Mouse (Mus musculus) retina, adult 2 months (tissue): ENCODE data around the gene Pip5kl1.

Source experiments
- DNase-seq: peaks from one replicate; pipeline ENCODE4 v3.0.0-alpha.2; 2012; ENCODE audit warnings: low read depth, low spot score

Pip5kl1 gene

GRCm38 (mm10) chr2:32547964-32548739 is 26.4 kb upstream of the Pip5kl1 start:
- no peak for DNase-seq

DNA sequence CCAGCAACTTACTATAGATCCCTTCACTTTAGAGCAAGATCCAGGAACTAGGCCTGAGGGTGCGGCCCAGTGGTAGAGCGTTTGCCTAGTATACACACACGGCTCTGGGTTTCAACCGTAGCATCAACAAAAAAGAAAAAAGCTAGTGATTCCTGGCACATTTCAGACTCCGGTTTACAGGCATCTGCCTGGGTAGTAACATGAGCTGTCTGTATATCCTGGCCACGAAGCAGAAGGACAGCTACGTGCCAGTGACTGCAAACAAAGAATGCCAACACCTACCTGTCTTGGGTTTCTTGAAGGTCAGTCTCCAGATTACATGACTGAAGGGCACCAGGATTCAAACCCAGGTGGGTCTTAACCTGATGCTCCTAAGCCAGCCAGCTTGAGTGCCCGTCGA is 25.4 kb upstream of the Pip5kl1 start:
- DNase-seq = no peak

DNA sequence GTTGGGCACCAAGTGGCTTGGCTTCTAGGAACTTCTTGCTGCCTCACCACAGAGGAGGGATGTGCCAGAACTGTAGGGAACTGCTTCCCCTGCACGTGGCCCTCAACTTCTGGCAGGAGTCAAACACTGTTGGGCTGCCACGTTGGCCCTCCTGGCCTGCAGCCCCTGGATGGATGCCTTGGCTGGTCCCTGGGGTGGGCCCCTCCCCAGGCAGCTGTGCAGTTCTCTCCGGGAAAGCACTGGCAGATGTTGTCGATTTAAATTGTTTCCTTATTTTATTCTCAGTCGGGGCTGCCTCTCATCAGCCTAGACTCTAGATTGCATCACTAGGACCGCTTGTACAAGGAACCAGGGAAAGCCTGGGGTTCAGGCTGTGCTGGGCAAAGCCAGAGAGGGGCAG is 24.8 kb upstream of the Pip5kl1 start:
- DNase-seq = no peak

- no peak for DNase-seq
Measured at GRCm38 (mm10) chr2:32551236-32551635, 23.4 kb upstream of the Pip5kl1 start.

DNA sequence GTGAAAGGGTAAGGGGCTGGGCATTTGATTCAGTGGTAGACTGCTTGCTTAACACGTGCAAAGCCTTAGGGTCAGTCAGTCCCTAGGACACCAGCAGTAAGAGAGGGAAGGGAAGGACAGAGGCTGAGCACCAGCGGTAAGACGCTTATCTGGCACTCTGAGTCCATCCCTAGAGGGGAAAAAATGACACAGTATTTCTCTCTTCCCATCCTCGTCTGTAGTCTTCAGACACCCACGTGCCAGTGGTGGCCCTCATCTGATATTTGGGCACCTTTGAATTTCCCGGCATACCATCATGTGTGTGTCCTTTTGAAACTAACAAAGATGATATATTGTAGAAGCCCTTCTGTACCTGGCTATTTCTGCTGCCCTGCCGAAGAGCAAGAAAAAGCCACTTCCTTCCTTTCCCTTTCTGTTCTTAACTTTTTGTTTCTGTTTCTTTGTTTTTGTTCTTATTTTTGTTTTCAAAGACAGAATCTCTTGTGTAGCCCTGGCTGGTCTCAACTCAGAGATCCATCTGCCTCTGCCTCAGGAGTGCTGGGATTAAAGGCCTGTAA is 20.9 kb upstream of the Pip5kl1 start:
- no peak for DNase-seq

- no peak for DNase-seq
Measured at GRCm38 (mm10) chr2:32555484-32555883, 19.1 kb upstream of the Pip5kl1 start.

- DNase-seq = no peak
Measured at GRCm38 (mm10) chr2:32556019-32556418, 18.6 kb upstream of the Pip5kl1 start.

DNA sequence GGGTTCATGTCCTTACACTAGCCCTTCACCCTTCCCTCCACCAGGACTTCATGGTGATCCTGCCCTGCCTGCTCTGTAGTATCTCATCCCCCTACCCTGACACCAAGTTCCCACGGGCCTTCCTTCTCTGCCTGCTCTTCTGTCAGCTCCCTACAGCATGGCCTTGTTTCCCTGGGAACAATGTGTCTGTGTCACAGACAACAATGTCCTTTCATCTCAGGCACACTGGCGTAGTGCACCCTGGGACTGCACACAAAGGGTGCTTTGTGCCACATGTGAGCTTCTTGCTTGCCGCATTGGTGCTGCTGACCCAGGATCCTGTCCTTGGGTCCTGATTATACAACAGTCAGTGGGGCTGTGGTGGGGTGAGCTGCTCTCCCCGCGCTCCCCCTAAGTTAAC is 15.0 kb upstream of the Pip5kl1 start:
- no peak for DNase-seq

GRCm38 (mm10) chr2:32566536-32567063 is 8.0 kb upstream of the Pip5kl1 start:
- DNase-seq = no peak

GRCm38 (mm10) chr2:32568149-32568548 is 6.4 kb upstream of the Pip5kl1 start:
- DNase-seq = no peak

GRCm38 (mm10) chr2:32568941-32569340 is 5.7 kb upstream of the Pip5kl1 start:
- DNase-seq = no peak

DNA sequence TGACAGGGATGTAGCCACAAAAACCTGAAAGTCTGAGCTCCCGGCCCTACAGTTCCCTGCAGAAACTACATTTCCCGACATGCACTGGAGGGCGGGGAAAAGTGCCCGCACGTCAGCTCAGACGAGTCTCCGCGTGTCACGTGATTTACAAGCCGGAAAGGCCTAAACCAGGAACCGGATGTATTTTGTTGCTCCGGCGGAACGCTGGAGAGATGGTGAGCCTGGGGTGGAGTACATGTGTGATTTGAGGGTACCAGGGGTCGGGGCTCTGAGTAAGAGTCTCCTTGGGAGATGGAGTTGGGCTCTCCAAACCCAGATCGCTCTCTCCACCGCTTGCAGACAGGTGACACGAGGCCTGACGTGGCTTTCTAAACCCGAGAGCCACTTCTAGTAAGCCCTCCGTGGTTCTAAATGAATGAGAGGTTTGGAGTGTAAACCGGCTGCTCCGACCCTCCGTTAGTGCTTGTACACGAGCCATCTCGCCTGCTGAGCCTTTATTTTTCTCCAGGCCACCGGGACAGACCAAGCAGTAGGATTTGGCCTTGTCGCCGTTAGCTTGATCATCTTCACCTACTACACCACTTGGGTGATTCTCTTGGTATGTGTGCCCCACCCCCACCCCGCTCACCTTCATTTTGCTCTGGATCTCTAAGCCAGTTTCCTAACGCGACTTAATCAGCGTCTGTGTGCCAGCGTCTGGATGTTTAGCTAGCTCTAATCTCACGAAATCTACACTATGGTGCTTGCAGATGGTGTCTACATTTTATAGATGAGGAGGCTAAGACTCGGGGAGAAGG is 3.7 kb upstream of the Pip5kl1 start, which contains the start of gene Dpm2:
Gene Dpm2 (plus strand): TSS at position 161 of the 797 bp plus-strand sequence.
- DNase-seq = peak; percentile 79

DNA sequence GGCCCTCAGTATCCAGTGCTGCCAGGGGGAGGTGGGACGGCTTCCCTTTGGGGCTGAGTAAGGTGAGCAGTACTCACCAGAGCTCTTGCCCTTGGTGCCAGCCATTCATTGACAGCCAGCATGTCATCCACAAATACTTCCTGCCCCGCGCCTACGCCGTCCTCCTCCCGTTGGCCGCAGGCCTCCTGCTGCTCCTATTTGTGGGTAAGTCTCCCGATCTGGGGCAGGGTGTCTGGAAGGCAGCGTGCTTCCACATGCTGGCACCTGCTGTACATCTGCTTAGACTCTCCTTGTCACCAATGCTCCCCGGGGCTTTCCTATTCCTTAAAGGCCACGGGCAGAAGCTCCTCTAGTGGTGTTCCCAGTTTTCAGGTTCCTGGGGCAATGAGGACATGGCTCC is 2.4 kb upstream of the Pip5kl1 start:
- DNase-seq = no peak

GRCm38 (mm10) chr2:32574901-32575585 is 446 bp downstream of the Pip5kl1 start:
- no peak for DNase-seq

DNA sequence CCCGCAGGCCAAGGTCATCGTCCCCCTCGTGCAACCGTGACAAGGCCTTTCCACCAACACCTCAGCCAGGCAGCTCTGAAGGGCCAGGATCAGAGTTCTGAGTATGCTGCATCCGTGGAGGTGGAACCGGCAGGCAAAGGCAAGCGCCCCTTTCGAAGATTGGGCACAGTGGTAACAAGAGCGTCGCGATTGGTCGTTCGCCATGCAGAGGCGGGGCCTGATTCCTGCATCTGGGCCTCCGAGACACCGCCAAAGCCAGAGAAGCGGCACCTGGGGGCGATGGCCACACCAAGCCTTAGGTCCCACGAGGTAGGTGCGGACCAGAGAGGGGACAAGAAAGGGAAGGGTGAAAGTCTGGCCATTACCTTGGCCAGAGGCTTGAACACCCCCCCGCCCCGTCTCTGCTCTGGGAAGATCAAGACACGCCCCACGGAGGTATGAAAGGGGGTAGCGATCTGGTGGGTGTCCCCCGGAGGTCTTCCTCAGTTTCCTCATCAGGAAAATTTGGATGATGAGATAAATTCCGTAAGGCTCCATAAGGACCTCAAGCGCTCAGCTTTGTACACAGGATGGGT is 1.1 kb downstream of the Pip5kl1 start, which contains the start of gene 9430097D07Rik:
Gene 9430097D07Rik (minus strand): TSS at position 99 of the 575 bp plus-strand sequence.
- DNase-seq = no peak

DNA sequence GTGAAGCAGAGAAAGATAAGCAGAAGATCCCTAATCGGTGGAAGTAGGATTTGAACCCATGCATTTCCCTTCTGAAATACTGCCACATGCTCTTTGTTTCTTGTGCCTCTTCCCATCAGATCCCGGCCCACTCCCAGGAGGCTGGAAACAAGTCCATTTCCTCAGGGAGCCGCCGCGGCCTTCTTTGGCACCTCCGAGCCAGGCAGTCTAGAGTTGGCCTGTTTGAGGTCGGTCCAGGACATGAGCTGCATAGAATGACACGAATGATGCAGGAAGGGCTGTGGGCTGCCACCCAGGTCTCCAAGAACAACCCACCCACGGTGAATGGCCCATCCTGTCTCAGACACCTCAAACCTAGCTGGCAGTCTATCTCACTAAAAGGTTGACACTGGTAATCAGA is 1.9 kb downstream of the Pip5kl1 start:
- no peak for DNase-seq

GRCm38 (mm10) chr2:32578146-32579046 is 3.8 kb downstream of the Pip5kl1 start:
- DNase-seq = no peak

- no peak for DNase-seq
Measured at GRCm38 (mm10) chr2:32581450-32582095, 7.0 kb downstream of the Pip5kl1 start.
